Mouse (Mus musculus) myocyte (in vitro differentiated cells): Measurements from ENCODE around the gene Gm15155. TPM values are rescaled to one million over a fixed set of nuclear protein-coding genes. Genes with fewer than 3 reads are reported as not detected.
A peak's percentile ranks its signal among the peaks of the same experiment; 100 is the strongest.

Experiments used
- H3K27me3 ChIP-seq: one replicate; pipeline ENCODE4 v1.6.1; 2011; ENCODE audit not compliant: control insufficient read depth, insufficient read depth, insufficient read length
- H3K36me3 ChIP-seq: one replicate; pipeline ENCODE4 v1.6.1; 2011; ENCODE audit not compliant: control insufficient read depth, insufficient read depth
- H3K4me2 ChIP-seq: one replicate; pipeline ENCODE4 v1.6.1; 2011; ENCODE audit warnings: low read depth, control low read depth
- H3K4me3 ChIP-seq: one replicate; pipeline ENCODE4 v1.5.1; 2011; ENCODE audit warnings: mild to moderate bottlenecking, control low read depth, moderate library complexity
- H3K79me2 ChIP-seq: one replicate; pipeline ENCODE4 v1.6.1; 2011; ENCODE audit not compliant: control insufficient read depth, insufficient read depth
- H3ac ChIP-seq: one replicate; pipeline ENCODE4 v1.6.1; 2011; ENCODE audit not compliant: control insufficient read depth, insufficient read length
- CEBPB ChIP-seq: IDR thresholded peaks from 2 replicates; pipeline ENCODE4 v1.6.1; 2011; ENCODE audit warnings: mild to moderate bottlenecking, moderate library complexity; ENCODE audit not compliant: poor library complexity, insufficient read depth, severe bottlenecking
- E2F4 ChIP-seq: IDR thresholded peaks from one replicate; pipeline ENCODE4 v1.6.1; 2011; ENCODE audit warnings: mild to moderate bottlenecking, control low read depth, moderate library complexity; ENCODE audit not compliant: insufficient read depth
- MAX ChIP-seq: IDR thresholded peaks from one replicate; pipeline ENCODE4 v1.6.1; 2011; ENCODE audit warnings: low read depth, mild to moderate bottlenecking, control low read depth
- MYOD1 ChIP-seq, 3 experiments: IDR thresholded peaks; one replicate each; pipeline ENCODE4 v1.6.1; 2011; ENCODE audit warnings: control low read depth in 2 of 3, low read depth in 2 of 3, mild to moderate bottlenecking in 2 of 3, moderate library complexity in 1 of 3; ENCODE audit not compliant: insufficient read length in 2 of 3, control insufficient read depth in 1 of 3
- MYOG ChIP-seq, 3 experiments: IDR thresholded peaks; one replicate each; pipeline ENCODE4 v1.6.1; 2011; ENCODE audit warnings: control low read depth in 2 of 3, low read depth in 2 of 3, mild to moderate bottlenecking in 2 of 3; ENCODE audit not compliant: insufficient read length in 2 of 3, control insufficient read depth in 1 of 3, insufficient read depth in 1 of 3
- POLR2A ChIP-seq: IDR thresholded peaks from one replicate; pipeline ENCODE4 v1.6.1; 2011; ENCODE audit warnings: low read depth, mild to moderate bottlenecking, control low read depth, moderate library complexity; ENCODE audit not compliant: insufficient read length
- POLR2AphosphoS2 ChIP-seq: IDR thresholded peaks from one replicate; pipeline ENCODE4 v1.6.1; 2011; ENCODE audit warnings: low read depth, control low read depth; ENCODE audit not compliant: insufficient read length
- REST ChIP-seq: IDR thresholded peaks from one replicate; pipeline ENCODE4 v1.6.1; 2011; ENCODE audit warnings: mild to moderate bottlenecking, control low read depth, moderate library complexity; ENCODE audit not compliant: insufficient read depth, insufficient read length
- SRF ChIP-seq: IDR thresholded peaks from one replicate; pipeline ENCODE4 v1.6.1; 2011; ENCODE audit warnings: low read depth; ENCODE audit not compliant: control insufficient read depth, insufficient read length
- TCF12 ChIP-seq: IDR thresholded peaks from one replicate; pipeline ENCODE4 v1.6.1; 2011; ENCODE audit warnings: mild to moderate bottlenecking, control low read depth; ENCODE audit not compliant: poor library complexity, insufficient read depth, severe bottlenecking
- TCF3 ChIP-seq: IDR thresholded peaks from one replicate; pipeline ENCODE4 v1.6.1; 2011; ENCODE audit warnings: low read depth, control low read depth; ENCODE audit not compliant: insufficient read length
- USF1 ChIP-seq: IDR thresholded peaks from one replicate; pipeline ENCODE4 v1.6.1; 2011; ENCODE audit warnings: low read depth, mild to moderate bottlenecking, control low read depth, moderate library complexity
- polyA plus RNA-seq: library from polyadenylated mRNA; unstranded; fragments of >200 nt; fragmentation: generic; extraction: Trizol; gene quantifications from one replicate; pipeline ENCODE4 v1.2.1, GENCODE M21; 2012; ENCODE audit warnings: missing spikeins

Gm15155 gene
- polyA plus RNA-seq, 1 experiment = not detected

GRCm38 (mm10) chrX:155623701-155624281, 750 bp upstream of the Gm15155 start, which contains the start of gene Ptchd1:
Ptchd1 (minus strand) TSS chrX:155623814.
- TF ChIP-seq MYOG (IDR thresholded peaks at IDR 0.05; ENCODE audit: control insufficient read depth in 1 of 3, insufficient read depth in 1 of 3, insufficient read length in 2 of 3, low read depth in 2 of 3) (no peak), MAX (no peak), MYOD1 (IDR thresholded peaks at IDR 0.05; ENCODE audit: control insufficient read depth in 1 of 3, insufficient read length in 2 of 3, low read depth in 2 of 3) (no peak), TCF3 (no peak), REST (no peak), CEBPB (no peak), POLR2AphosphoS2 (no peak), USF1 (no peak)
- no peak within 1 kb of the TSS for H3ac ChIP-seq
- peaks cover 8% of the 10 kb centered on the region for H3K27me3 ChIP-seq

GRCm38 (mm10) chrX:155624895-155625294, 354 bp downstream of the Gm15155 start:
- H3K4me3 ChIP-seq = no peak overlapping the region
- no peaks in the 10 kb centered on the region for H3K79me2 ChIP-seq
- H3K4me2 ChIP-seq = peak overlapping the region; percentile 85
- TF ChIP-seq TCF3 (no peak), MYOD1 (IDR thresholded peaks at IDR 0.05; ENCODE audit: control insufficient read depth in 1 of 3, insufficient read length in 2 of 3, low read depth in 2 of 3) (no peak), E2F4 (no peak), SRF (no peak), MYOG (IDR thresholded peaks at IDR 0.05; ENCODE audit: control insufficient read depth in 1 of 3, insufficient read depth in 1 of 3, insufficient read length in 2 of 3, low read depth in 2 of 3) (no peak), MAX (no peak), REST (no peak), TCF12 (no peak), USF1 (no peak), POLR2AphosphoS2 (no peak)
- H3K27me3 ChIP-seq = peaks cover 8% of the 10 kb centered on the region
- no peak overlapping the region for H3ac ChIP-seq
- H3K36me3 ChIP-seq = no peaks in the 10 kb centered on the region

More at GRCm38 (mm10) chrX:155623701-155624281, 750 bp upstream of the Gm15155 start, which contains the start of gene Ptchd1:
- H3K79me2 ChIP-seq = no peaks in the 10 kb centered on the region
- no peaks in the 10 kb centered on the region for H3K36me3 ChIP-seq
- peak within 1 kb of the TSS; percentile 10 for H3K4me3 ChIP-seq
- H3K4me2 ChIP-seq = peak within 1 kb of the TSS; percentile 85

GRCm38 (mm10) chrX:155625671-155626196, 1.2 kb downstream of the Gm15155 start:
- peaks cover 8% of the 10 kb centered on the region for H3K27me3 ChIP-seq
- TF ChIP-seq POLR2A (no peak), TCF3 (no peak), CEBPB (no peak), POLR2AphosphoS2 (no peak), REST (no peak), SRF (no peak), MAX (no peak), MYOG (IDR thresholded peaks at IDR 0.05; ENCODE audit: control insufficient read depth in 1 of 3, insufficient read depth in 1 of 3, insufficient read length in 2 of 3, low read depth in 2 of 3) (no peak), TCF12 (no peak), USF1 (no peak), E2F4 (no peak), MYOD1 (IDR thresholded peaks at IDR 0.05; ENCODE audit: control insufficient read depth in 1 of 3, insufficient read length in 2 of 3, low read depth in 2 of 3) (no peak)
- H3ac ChIP-seq = no peak overlapping the region
- H3K4me2 ChIP-seq = peak overlapping the region; percentile 24
- no peaks in the 10 kb centered on the region for H3K36me3 ChIP-seq
- H3K79me2 ChIP-seq = no peaks in the 10 kb centered on the region
- no peak overlapping the region for H3K4me3 ChIP-seq

- no peaks in the 10 kb centered on the region for H3K36me3 ChIP-seq
- no peak overlapping the region for H3K4me2 ChIP-seq
- H3K79me2 ChIP-seq = no peaks in the 10 kb centered on the region
- H3K27me3 ChIP-seq = no peaks in the 10 kb centered on the region
- H3ac ChIP-seq = no peak overlapping the region
- H3K4me3 ChIP-seq = no peak overlapping the region
- TF ChIP-seq POLR2AphosphoS2 = no peak
- no peak for TF ChIP-seq TCF3
- no peak for TF ChIP-seq REST
- no peak for TF ChIP-seq E2F4
- TF ChIP-seq MYOG (IDR thresholded peaks at IDR 0.05; ENCODE audit: control insufficient read depth in 1 of 3, insufficient read depth in 1 of 3, insufficient read length in 2 of 3, low read depth in 2 of 3) = no peak
- TF ChIP-seq SRF = no peak
- TF ChIP-seq MAX = no peak
- no peak for TF ChIP-seq POLR2A
- no peak for TF ChIP-seq MYOD1 (IDR thresholded peaks at IDR 0.05; ENCODE audit: control insufficient read depth in 1 of 3, insufficient read length in 2 of 3, low read depth in 2 of 3)
- no peak for TF ChIP-seq TCF12
- TF ChIP-seq CEBPB = no peak
- TF ChIP-seq USF1 = no peak
Observed at GRCm38 (mm10) chrX:155643975-155644374, 19.4 kb downstream of the Gm15155 start.

GRCm38 (mm10) chrX:155645975-155646374, 21.4 kb downstream of the Gm15155 start:
- Histone ChIP-seq H3K27me3 (no peaks in the 10 kb centered on the region), H3K79me2 (no peaks in the 10 kb centered on the region)
- TF ChIP-seq USF1 (no peak), SRF (no peak), MYOD1 (IDR thresholded peaks at IDR 0.05; ENCODE audit: control insufficient read depth in 1 of 3, insufficient read length in 2 of 3, low read depth in 2 of 3) (no peak), CEBPB (no peak), POLR2AphosphoS2 (no peak), MYOG (IDR thresholded peaks at IDR 0.05; ENCODE audit: control insufficient read depth in 1 of 3, insufficient read depth in 1 of 3, insufficient read length in 2 of 3, low read depth in 2 of 3) (no peak), REST (no peak), MAX (no peak)

More at GRCm38 (mm10) chrX:155645975-155646374, 21.4 kb downstream of the Gm15155 start:
- Histone ChIP-seq H3K4me3 (no peak overlapping the region), H3K36me3 (no peaks in the 10 kb centered on the region), H3K4me2 (no peak overlapping the region), H3ac (no peak overlapping the region)
